Mouse (Mus musculus): ENCODE results near the gene Bsg. TPM values are rescaled to one million over a fixed set of nuclear protein-coding genes. Genes with fewer than 3 reads are reported as not detected.

Gene Bsg
- polyA plus RNA-seq (2012; ENCODE audit: low replicate concordance) = 581 and 590 TPM in 2 replicates

GRCm38 (mm10) chr10:79704065-79704969 lies at the start of gene Bsg:
Gene Bsg (plus strand): TSS chr10:79704491.

DNA sequence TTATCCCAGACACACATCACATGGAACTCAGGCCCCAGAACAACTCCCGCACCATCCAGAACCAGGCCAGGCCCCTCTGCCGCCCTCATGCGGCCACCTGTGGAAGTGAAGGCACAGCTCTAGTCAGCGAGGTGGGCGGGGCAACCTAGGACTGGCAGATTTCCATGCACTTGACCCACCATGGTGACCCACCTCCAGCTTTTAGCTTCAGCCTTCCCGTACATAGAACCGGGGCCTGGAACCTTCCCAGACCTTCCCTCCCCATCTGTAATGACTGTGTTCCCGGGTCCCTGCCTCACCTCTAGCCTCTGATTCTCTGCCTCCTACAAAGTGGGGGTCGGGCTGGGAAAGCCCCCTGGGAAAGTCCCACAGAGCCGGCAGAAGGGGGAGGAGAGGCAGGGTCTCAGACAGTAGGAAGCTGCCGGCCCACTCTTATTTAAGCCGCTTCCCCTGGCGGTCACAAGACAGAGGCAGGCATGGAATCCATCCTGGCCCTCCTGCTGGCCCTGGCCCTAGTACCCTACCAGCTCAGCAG lies 40.1 kb upstream of the Bsg start, which contains the start of gene Madcam1:
Madcam1 (plus strand) TSS at position 429 of the 535 bp plus-strand sequence.

DNA sequence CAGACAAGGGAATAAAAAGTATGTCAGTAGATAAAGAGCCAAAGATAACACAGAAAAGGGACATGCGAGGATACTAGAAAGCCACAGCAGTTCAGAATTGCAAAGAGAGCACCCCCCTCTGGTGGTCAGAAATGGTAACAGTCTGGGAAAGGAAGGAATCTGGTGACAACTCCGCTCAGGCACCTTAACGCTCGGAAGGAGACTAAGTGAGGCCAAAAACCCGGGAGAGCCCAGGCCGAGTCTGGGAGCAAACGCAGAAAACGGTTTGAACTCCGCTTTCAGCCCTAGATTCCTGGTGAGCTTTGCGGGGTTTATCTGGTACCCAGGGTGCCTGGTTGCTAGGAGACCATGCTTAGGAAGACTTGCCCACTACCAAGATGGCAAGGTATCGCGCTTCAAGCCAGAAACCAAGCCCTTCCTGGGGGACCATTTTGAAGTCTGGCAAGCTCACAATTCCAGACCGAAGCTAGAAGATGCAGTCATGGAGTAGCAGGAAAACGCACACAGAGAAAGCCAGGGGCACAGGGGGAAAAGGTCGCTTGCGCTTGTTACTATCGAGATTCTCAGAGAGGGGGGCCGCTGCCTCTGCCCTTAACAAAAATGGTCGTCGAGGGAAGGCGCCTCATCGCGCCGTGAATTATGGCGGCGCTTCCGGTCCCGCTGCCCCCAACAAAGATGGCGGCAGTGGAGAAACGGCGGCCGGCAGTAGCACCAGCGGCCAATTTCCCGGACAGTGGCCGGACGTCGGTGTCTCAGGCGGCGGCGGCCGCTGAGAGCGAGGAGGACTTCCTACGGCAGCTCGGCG lies 35.3 kb upstream of the Bsg start, which contains the start of gene Tpgs1:
Tpgs1 (plus strand) TSS at position 599 of the 805 bp plus-strand sequence.

DNA sequence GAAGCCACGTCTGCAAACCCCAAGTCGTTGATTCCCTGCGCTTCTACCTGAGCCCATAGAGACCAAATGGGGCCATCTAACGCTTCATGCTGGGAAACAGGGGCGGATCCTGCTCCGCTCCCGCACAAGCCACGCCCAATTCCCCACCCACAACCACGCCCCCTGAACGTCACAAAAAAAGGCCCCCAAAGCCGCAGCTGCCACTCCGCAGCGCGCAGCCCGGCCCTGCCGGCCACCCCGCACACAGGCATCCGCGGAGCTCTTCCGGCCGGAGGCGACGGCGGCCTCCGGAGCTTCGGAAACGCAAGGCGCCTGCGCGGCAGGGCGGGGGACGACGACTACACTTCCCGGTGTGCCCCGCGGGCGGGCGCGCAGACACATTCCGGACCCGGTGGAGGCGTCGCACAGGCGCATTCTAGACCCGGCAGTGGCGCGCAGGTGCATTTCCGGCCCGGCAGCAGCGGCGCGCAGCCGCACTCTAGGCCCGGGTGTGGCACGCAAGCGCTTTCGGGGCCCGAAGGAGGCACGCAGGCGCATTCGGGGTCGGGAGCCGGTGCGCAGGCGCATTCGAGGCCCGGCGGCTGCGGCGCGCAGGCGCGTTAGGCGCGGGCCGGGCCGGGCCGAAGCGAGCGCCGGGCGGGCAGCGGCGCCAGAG lies 22.6 kb upstream of the Bsg start, which contains the start of gene Cdc34:
Cdc34 (plus strand) TSS at position 605 of the 655 bp plus-strand sequence.

DNA sequence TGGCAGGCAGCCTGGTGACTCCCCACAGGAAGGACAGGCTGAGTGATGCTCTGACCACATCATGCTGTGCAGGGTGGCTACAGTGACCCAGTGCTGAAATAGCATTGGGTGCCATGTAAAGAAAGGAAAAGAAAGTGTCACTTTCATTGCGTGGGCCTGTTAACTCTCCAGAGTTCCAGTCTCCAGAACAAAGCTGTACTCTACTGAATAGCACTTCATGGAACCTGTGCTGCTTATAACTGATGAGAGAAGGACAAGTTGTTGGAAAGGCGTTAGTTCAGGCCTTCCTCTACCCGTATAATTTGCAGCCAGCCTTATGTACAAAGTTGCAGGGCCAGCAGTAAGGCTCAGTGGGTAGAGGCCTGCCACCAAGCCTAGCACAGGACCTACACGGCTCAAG lies 15.6 kb upstream of the Bsg start, which contains the start of gene Gzmm:
Gzmm (plus strand) TSS at position 301 of the 400 bp plus-strand sequence.

DNA sequence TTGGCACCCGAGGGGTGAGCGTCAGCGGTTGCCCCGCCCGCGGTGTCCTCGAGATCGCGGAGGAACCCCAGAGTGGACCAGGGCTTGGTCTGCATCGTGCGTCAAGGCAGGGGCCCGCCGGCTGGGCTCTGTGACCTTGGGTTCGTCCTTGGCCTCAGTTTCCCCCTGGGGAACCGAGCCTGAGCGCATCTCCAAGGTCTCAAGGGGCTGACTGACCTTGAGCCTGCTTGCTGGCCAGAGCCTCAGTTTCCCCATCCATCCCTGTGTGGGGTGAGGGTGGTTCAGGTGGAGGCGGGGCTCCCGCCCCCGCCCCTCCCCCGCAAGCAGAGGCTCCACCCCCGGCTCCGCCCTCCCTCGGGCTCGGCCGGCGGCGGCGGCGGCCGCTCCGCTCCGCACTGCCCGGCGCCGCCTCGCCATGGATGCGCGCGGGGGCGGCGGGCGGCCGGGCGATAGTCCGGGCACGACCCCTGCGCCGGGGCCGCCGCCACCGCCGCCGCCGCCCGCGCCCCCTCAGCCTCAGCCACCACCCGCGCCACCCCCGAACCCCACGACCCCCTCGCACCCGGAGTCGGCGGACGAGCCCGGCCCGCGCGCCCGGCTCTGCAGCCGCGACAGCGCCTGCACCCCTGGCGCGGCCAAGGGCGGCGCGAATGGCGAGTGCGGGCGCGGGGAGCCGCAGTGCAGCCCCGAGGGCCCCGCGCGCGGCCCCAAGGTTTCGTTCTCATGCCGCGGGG lies 12.1 kb downstream of the Bsg start, which contains the start of gene Hcn2:
Hcn2 (plus strand) TSS at position 381 of the 734 bp plus-strand sequence.

DNA sequence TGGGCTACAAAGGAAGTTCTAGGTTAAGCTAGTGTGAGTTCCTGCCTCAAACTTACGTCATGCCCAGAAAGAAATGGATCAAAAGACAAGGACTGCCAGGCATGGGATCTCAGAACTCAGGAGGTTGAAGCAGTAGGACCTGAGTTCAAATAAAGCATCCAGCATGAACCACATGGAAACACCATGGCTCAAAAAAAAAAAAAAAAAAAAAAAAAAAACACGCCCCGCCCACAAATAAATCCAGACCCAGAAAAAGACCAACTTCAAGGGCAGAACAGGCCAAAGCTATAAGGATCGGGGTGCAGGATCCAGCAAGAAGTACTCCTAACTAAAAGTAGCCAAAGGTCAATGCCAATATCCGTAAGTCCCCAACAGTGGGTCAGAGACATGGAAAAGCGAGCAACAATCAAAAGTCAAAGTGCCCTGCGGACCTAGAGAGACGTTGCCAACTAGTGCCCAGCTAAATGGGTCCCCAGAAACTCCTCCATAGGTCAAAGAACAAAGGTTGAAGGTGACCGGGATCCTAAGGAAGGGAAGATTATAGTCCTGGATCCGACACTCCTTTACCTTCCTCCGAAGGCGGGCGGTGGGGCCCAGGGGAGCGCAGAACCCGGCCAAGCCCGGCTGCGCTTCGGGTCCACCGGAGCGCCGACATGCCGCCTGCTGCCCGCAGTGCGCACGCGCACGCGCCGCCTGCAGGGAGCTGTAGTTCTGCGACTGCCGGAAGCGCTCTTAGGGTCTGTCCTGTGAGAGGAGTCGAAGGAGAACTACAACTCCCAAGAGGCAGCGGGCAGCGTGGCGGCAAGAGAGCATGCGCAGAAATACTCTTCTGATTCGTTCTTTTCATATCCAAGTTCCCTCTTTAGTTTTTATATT lies 41.8 kb downstream of the Bsg start, which contains the start of gene Polrmt:
Polrmt (minus strand) TSS at position 684 of the 876 bp plus-strand sequence.

GRCm38 (mm10) chr10:79754856-79755516 lies 50.7 kb downstream of the Bsg start, which contains the start of gene Fgf22:
Gene Fgf22 (plus strand): TSS chr10:79755076.

Other genes starting within 250 kb of the Bsg start
- gene Vmn2r83, start 235.8 kb upstream of the Bsg start, polyA plus RNA-seq (2012; ENCODE audit: low replicate concordance) = not detected in 2 replicates
- gene Plpp2, start 170.7 kb upstream of the Bsg start, polyA plus RNA-seq (2012; ENCODE audit: low replicate concordance) = 6.8 and 7.6 TPM in 2 replicates
- 73.5 and 136 TPM in 2 replicates for gene Mier2, start 149.3 kb upstream of the Bsg start, polyA plus RNA-seq (2012; ENCODE audit: low replicate concordance)
- 1.3 TPM in 1 of 2 replicates, not detected in the other for gene Theg, start 117.2 kb upstream of the Bsg start, polyA plus RNA-seq (2012; ENCODE audit: low replicate concordance)
- 0.04 TPM in 1 of 2 replicates, not detected in the other for gene C2cd4c, start 90.5 kb upstream of the Bsg start, polyA plus RNA-seq (2012; ENCODE audit: low replicate concordance)
- gene Shc2, start 66.6 kb upstream of the Bsg start, polyA plus RNA-seq (2012; ENCODE audit: low replicate concordance) = 0.10 TPM in 1 of 2 replicates, not detected in the other
- gene Odf3l2, start 58.8 kb upstream of the Bsg start, polyA plus RNA-seq (2012; ENCODE audit: low replicate concordance) = not detected in 2 replicates
- 0.47 and 1.1 TPM in 2 replicates for gene Madcam1, start 39.9 kb upstream of the Bsg start, polyA plus RNA-seq (2012; ENCODE audit: low replicate concordance)
- gene Tpgs1, start 35.1 kb upstream of the Bsg start, polyA plus RNA-seq (2012; ENCODE audit: low replicate concordance) = 102 and 157 TPM in 2 replicates
- 189 and 251 TPM in 2 replicates for gene Cdc34, start 22.3 kb upstream of the Bsg start, polyA plus RNA-seq (2012; ENCODE audit: low replicate concordance)
- 2.7 and 3.9 TPM in 2 replicates for gene Gzmm, start 15.5 kb upstream of the Bsg start, polyA plus RNA-seq (2012; ENCODE audit: low replicate concordance)
- gene Hcn2, start 12.1 kb downstream of the Bsg start, polyA plus RNA-seq (2012; ENCODE audit: low replicate concordance) = 0.37 and 1.3 TPM in 2 replicates
- gene Polrmt, start 42.1 kb downstream of the Bsg start, polyA plus RNA-seq (2012; ENCODE audit: low replicate concordance) = 36.7 and 50.9 TPM in 2 replicates
- gene Fgf22, start 50.6 kb downstream of the Bsg start, polyA plus RNA-seq (2012; ENCODE audit: low replicate concordance) = not detected in 2 replicates
- gene Rnf126, start 62.5 kb downstream of the Bsg start, polyA plus RNA-seq (2012; ENCODE audit: low replicate concordance) = 177 and 359 TPM in 2 replicates
- gene Fstl3, start 72.8 kb downstream of the Bsg start, polyA plus RNA-seq (2012; ENCODE audit: low replicate concordance) = 4.2 and 4.3 TPM in 2 replicates
- 0.31 and 0.33 TPM in 2 replicates for gene Prss57, start 86.5 kb downstream of the Bsg start, polyA plus RNA-seq (2012; ENCODE audit: low replicate concordance)
- 23.6 and 106 TPM in 2 replicates for gene Palm, start 89.1 kb downstream of the Bsg start, polyA plus RNA-seq (2012; ENCODE audit: low replicate concordance)
- 0.25 and 0.27 TPM in 2 replicates for gene Misp, start 116.5 kb downstream of the Bsg start, polyA plus RNA-seq (2012; ENCODE audit: low replicate concordance)
- gene Ptbp1, start 149.9 kb downstream of the Bsg start, polyA plus RNA-seq (2012; ENCODE audit: low replicate concordance) = 339 and 505 TPM in 2 replicates
- 14.3 and 43.0 TPM in 2 replicates for gene Prtn3, start 170.0 kb downstream of the Bsg start, polyA plus RNA-seq (2012; ENCODE audit: low replicate concordance)
- gene Plppr3, start 170.1 kb downstream of the Bsg start, polyA plus RNA-seq (2012; ENCODE audit: low replicate concordance) = 0.57 and 2.3 TPM in 2 replicates
- gene Elane, start 181.8 kb downstream of the Bsg start, polyA plus RNA-seq (2012; ENCODE audit: low replicate concordance) = 11.5 and 13.6 TPM in 2 replicates
- not detected in 2 replicates for gene Cfd, start 186.4 kb downstream of the Bsg start, polyA plus RNA-seq (2012; ENCODE audit: low replicate concordance)
- 45.3 and 64.9 TPM in 2 replicates for gene Med16, start 204.4 kb downstream of the Bsg start, polyA plus RNA-seq (2012; ENCODE audit: low replicate concordance)
- gene Gm26602, start 206.4 kb downstream of the Bsg start, polyA plus RNA-seq (2012; ENCODE audit: low replicate concordance) = 0.88 TPM in 1 of 2 replicates, not detected in the other
- gene Kiss1r, start 212.5 kb downstream of the Bsg start, polyA plus RNA-seq (2012; ENCODE audit: low replicate concordance) = 1.2 and 3.0 TPM in 2 replicates
- 194 and 217 TPM in 2 replicates for gene R3hdm4, start 216.7 kb downstream of the Bsg start, polyA plus RNA-seq (2012; ENCODE audit: low replicate concordance)
- gene Arid3a, start 222.6 kb downstream of the Bsg start, polyA plus RNA-seq (2012; ENCODE audit: low replicate concordance) = 90.3 and 327 TPM in 2 replicates